Mouse (Mus musculus) midbrain, embryonic 16.5 days (tissue): Measurements from ENCODE around the gene Yy1. TPM values are rescaled to one million over a fixed set of nuclear protein-coding genes. Genes with fewer than 3 reads are reported as not detected.

Experiments
- ATAC-seq: fragments of 200-750 bp; cut with Nextera tagmentation; 2 replicates; pipeline ENCODE4 v1.8.0; 2017; ENCODE audit warnings: moderate TSS enrichment
- H3K27ac ChIP-seq: fragments of 300-500 bp; sonication (generic); 2 replicates; pipeline ENCODE4 v1.5.1; 2014; ENCODE audit warnings: mild to moderate bottlenecking, low read length, mixed read lengths
- H3K27me3 ChIP-seq: fragments of 300-500 bp; sonication (generic); 2 replicates; pipeline ENCODE4 v1.6.1; 2014; ENCODE audit warnings: low read depth, low read length, mixed read lengths; ENCODE audit not compliant: control insufficient read depth, insufficient read depth
- H3K36me3 ChIP-seq: fragments of 300-500 bp; sonication (generic); 2 replicates; pipeline ENCODE4 v1.6.1; 2014; ENCODE audit warnings: mild to moderate bottlenecking, low read length, moderate library complexity, mixed read lengths; ENCODE audit not compliant: control insufficient read depth, insufficient read depth
- H3K4me1 ChIP-seq: fragments of 300-500 bp; sonication (generic); 2 replicates; pipeline ENCODE4 v1.6.1; 2014; ENCODE audit warnings: mild to moderate bottlenecking, low read length, mixed read lengths; ENCODE audit not compliant: control insufficient read depth, insufficient read depth
- H3K4me2 ChIP-seq: fragments of 300-500 bp; sonication (generic); 2 replicates; pipeline ENCODE4 v1.6.1; 2014; ENCODE audit warnings: mild to moderate bottlenecking, low read length, mixed read lengths
- H3K4me3 ChIP-seq: fragments of 300-500 bp; sonication (generic); 2 replicates; pipeline ENCODE4 v1.5.1; 2014; ENCODE audit warnings: low read depth, mild to moderate bottlenecking, low read length, moderate library complexity, mixed read lengths
- H3K9ac ChIP-seq: fragments of 300-500 bp; sonication (generic); 2 replicates; pipeline ENCODE4 v1.6.1; 2014; ENCODE audit warnings: low read depth, low read length, mixed read lengths
- H3K9me3 ChIP-seq: fragments of 300-500 bp; sonication (generic); replicated peaks from 2 replicates; pipeline ENCODE4 v1.6.1; 2014; ENCODE audit warnings: mild to moderate bottlenecking, low read length, mixed read lengths; ENCODE audit not compliant: control insufficient read depth, poor library complexity, severe bottlenecking
- WGBS: fragments of 180-500 bp; shearing (Covaris S2); extraction: QIAGEN DNeasy Blood & Tissue Kit; methylation state at CpG from one replicate; pipeline ENCODE4 v1.1.7; 2014; 5-methylcytosine and 5-hydroxymethylcytosine counted together
- polyA plus RNA-seq: library from polyadenylated mRNA; unstranded; fragments of >200 nt; fragmentation: Nextera tagmentation; extraction: Ambion mirVana; gene quantifications from 2 replicates; pipeline ENCODE4 v1.2.1, GENCODE M21; 2015

The Yy1 gene
- polyA plus RNA-seq, 1 experiment from 2014 or later = 10.3 TPM

DNA sequence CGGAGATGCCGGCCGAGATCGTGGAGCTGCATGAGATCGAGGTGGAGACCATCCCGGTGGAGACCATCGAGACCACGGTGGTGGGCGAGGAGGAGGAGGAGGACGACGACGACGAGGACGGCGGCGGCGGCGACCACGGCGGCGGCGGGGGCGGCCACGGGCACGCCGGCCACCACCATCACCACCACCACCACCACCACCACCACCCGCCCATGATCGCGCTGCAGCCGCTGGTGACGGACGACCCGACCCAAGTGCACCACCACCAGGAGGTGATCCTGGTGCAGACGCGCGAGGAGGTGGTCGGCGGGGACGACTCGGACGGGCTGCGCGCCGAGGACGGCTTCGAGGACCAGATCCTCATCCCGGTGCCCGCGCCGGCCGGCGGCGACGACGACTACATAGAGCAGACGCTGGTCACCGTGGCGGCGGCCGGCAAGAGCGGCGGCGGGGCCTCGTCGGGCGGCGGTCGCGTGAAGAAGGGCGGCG is 724 bp downstream of the Yy1 start:
- no peaks in the 10 kb centered on the region for H3K27me3 ChIP-seq
- no peaks in the 10 kb centered on the region for H3K36me3 ChIP-seq
- under 1% methylated on average over 25 of the region's 71 CpGs for WGBS
- H3K4me2 ChIP-seq = peak overlapping the region; percentile 46
- H3K9ac ChIP-seq = peak overlapping the region; percentile 95
- no peaks in the 10 kb centered on the region for H3K9me3 ChIP-seq
- peak overlapping the region; percentile 100 for H3K4me3 ChIP-seq
- peak; percentile 30 for ATAC-seq
- H3K27ac ChIP-seq = peak overlapping the region; percentile 98
- peaks cover 40% of the 10 kb centered on the region for H3K4me1 ChIP-seq

DNA sequence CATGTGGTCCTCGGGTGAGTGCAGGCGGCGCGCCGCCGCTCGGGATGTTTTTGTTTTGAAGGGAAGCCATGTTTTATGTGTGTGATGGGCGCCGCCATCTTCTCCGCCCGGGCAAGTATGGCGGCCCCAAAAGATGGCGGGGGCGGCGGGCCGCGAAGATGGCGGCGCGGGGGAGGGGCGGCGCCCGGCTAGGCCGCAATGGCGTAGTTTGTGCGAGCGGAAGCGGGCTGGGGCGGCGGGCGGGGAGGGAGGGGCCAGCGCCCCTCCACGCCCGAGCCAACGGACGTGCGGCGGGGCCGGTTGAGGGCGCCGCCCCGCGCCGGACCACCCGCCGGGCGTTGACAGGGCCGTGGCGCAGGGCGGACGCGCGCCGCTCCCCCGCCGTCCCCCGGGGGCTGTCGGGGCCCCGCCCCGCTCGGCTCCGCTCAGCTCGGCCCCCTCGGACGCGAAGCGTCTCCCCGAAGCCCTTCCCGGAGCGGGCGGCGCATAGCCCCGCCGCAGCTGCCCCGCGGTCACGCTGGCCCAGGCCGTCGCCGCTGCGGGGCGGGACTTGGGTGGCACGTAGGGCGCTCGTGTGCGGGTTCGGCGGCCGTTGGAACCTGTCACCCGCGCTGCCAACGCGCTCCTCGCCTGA is 1.4 kb downstream of the Yy1 start:
- Histone ChIP-seq H3K9ac (peak overlapping the region; percentile 95), H3K27me3 (no peaks in the 10 kb centered on the region), H3K9me3 (no peaks in the 10 kb centered on the region), H3K27ac (peak overlapping the region; percentile 98), H3K36me3 (no peaks in the 10 kb centered on the region), H3K4me2 (peak overlapping the region; percentile 84), H3K4me3 (peak overlapping the region; percentile 100), H3K4me1 (peaks cover 40% of the 10 kb centered on the region)
- peak; percentile 69 for ATAC-seq
- under 1% methylated on average over 63 of the region's 94 CpGs for WGBS

DNA sequence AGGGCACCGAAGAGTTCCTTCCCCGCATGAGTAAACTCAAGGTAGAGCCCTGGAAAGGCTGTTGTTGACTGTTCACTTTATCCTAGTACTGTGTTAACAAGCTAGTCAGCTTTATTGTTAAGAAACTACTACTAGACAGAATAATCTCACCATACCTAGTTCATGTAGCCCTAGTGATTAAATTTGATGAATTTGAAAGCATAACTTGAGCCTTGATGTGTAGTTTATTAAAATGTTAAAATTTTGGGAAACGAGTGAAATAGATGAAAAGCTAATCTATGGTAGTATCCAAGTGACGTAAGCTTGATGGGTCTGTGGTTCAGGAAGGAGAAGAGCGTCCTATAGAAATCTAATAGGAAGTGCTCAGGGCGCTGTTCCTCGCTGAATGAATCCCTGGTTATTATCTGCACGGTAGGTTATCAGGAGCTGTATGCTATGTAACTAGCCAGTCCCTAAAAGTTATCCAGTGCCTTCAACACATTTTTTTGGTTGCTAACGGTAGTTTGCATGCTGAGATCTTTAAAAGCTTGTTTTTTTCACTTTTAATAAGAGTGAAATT is 2.3 kb downstream of the Yy1 start:
- no peaks in the 10 kb centered on the region for H3K36me3 ChIP-seq
- no peak for ATAC-seq
- peak overlapping the region; percentile 95 for H3K9ac ChIP-seq
- 14% methylated on average over 9 of the region's 9 CpGs for WGBS
- H3K4me2 ChIP-seq = peak overlapping the region; percentile 84
- H3K9me3 ChIP-seq = no peaks in the 10 kb centered on the region
- H3K4me3 ChIP-seq = peak overlapping the region; percentile 100
- H3K4me1 ChIP-seq = peaks cover 36% of the 10 kb centered on the region
- peak overlapping the region; percentile 98 for H3K27ac ChIP-seq
- H3K27me3 ChIP-seq = no peaks in the 10 kb centered on the region

DNA sequence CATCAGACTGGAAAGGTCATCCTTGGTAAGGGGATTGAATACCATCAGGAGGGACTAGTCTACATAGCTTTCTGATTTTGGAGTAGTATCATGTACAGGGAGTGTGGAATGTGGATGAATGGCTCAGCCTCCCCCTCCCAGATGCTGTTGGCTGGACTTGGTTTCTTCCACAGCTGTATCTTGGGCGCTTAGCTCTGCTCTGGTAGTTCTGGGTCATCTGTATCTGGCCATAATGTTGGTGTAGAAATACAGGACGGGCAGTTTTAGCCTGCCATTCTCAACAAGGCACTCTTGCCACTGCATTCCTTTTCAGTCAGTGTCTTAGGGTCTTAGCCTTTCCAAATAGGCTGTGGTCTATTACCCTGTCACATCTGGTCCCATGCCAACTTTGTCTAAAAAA is 8.8 kb downstream of the Yy1 start:
- H3K27me3 ChIP-seq = no peaks in the 10 kb centered on the region
- H3K4me1 ChIP-seq = peaks cover 22% of the 10 kb centered on the region
- 82% methylated on average over 2 of the region's 2 CpGs for WGBS
- no peak overlapping the region for H3K4me3 ChIP-seq
- no peak overlapping the region for H3K4me2 ChIP-seq
- H3K27ac ChIP-seq = no peak overlapping the region
- H3K9me3 ChIP-seq = no peaks in the 10 kb centered on the region
- ATAC-seq = no peak
- no peaks in the 10 kb centered on the region for H3K36me3 ChIP-seq
- no peak overlapping the region for H3K9ac ChIP-seq

DNA sequence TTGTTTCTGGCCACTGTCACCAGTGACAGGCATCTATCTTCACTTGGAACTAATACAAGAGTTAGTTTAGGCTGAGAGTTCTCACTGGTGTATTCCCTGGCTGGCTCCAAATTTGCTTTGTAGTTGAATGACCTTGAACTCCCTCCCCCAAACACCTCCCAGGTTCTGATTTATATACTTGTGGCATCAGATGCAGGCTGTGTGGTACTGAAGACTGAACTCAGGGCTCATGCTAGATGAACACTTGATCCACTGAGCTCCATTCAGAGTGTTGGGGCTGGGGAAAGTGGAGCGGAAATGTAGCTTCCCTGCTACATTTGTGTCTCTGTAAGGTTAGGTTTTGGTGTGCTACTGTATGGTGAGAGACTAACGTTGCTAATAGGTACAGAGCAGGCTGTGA is 11.6 kb downstream of the Yy1 start:
- no peak overlapping the region for H3K4me3 ChIP-seq
- no peaks in the 10 kb centered on the region; the same call in 1 of the 2 replicates for H3K36me3 ChIP-seq
- H3K27me3 ChIP-seq = no peaks in the 10 kb centered on the region
- peaks cover 15% of the 10 kb centered on the region for H3K4me1 ChIP-seq
- no peak overlapping the region for H3K27ac ChIP-seq
- H3K9me3 ChIP-seq = no peaks in the 10 kb centered on the region
- H3K9ac ChIP-seq = no peak overlapping the region
- 88% methylated on average over 2 of the region's 2 CpGs for WGBS
- no peak for ATAC-seq
- H3K4me2 ChIP-seq = no peak overlapping the region

DNA sequence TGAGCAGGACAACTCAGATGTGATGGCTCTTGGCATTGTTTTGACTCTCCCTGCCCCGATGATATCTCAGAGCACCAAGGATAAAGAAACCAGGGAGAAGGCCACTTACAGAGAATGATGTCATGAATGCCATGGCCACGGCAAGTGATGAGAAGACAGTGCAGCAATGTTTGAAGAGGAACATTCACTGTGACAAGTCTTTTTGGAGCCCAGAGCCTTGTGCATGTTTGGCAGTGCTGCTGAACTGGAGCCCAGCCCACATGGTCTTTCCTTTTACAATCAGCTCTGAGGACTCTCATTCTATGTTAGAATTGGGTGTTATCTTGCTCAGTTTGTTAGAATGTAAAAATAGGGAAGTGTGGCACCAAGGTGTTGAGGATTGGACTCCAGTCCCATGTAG is 15.7 kb downstream of the Yy1 start:
- no peak overlapping the region for H3K27ac ChIP-seq
- no peak overlapping the region for H3K4me3 ChIP-seq
- no peak overlapping the region for H3K4me2 ChIP-seq
- H3K9me3 ChIP-seq = no peaks in the 10 kb centered on the region
- WGBS = 88% methylated on average over 2 of the region's 2 CpGs
- ATAC-seq = no peak
- H3K36me3 ChIP-seq = no peaks in the 10 kb centered on the region; the same call in 1 of the 2 replicates
- no peaks in the 10 kb centered on the region for H3K27me3 ChIP-seq
- no peak overlapping the region for H3K9ac ChIP-seq
- no peaks in the 10 kb centered on the region; the same call in 1 of the 2 replicates for H3K4me1 ChIP-seq

DNA sequence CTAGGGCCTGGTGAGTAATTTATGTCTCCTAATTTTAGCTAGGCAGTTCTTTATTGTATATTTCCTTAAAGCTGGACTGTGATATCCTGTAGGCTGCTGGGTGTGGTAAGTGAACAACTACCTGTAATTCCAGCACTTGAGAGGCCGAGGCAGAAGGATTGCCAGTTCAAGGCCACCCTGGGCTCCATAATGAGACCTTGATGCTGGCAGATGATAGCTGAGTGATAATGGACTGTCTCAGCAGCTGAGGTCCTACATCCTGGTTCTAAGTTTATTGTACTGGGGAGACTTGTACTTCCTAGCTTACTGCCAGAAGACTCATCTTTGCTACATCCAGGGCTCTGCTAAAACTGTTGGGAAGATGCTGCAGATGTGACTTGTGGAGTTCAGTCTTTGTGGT is 17.0 kb downstream of the Yy1 start:
- Histone ChIP-seq H3K27ac (no peak overlapping the region), H3K27me3 (no peaks in the 10 kb centered on the region), H3K4me1 (no peaks in the 10 kb centered on the region; the same call in 1 of the 2 replicates), H3K4me3 (no peak overlapping the region), H3K9me3 (no peaks in the 10 kb centered on the region), H3K9ac (no peak overlapping the region), H3K36me3 (no peaks in the 10 kb centered on the region; the same call in 1 of the 2 replicates), H3K4me2 (no peak overlapping the region)
- 89% methylated on average over 1 of the region's 1 CpGs for WGBS
- ATAC-seq = no peak

DNA sequence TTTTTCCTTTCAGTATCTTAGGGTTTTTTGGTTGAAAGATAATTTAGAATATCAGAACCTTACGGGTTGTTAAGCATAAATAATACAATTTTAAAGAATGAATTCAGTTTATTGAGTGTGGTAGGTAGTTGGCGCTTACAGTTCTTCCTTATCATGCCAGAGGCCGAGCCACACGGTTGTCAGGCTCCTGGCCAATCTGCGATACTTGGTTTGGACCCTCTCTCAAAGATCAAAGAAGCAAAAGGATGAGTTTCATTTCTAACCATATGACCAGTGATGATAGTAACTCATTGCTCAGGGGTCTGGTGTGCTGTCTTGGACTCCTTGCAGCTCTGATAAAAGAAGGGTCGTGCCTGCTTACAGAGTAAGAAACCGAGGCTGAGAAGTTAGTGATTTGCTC is 17.5 kb downstream of the Yy1 start:
- no peak overlapping the region for H3K9ac ChIP-seq
- H3K27ac ChIP-seq = no peak overlapping the region
- H3K27me3 ChIP-seq = no peaks in the 10 kb centered on the region
- H3K4me3 ChIP-seq = no peak overlapping the region
- no peaks in the 10 kb centered on the region; the same call in 1 of the 2 replicates for H3K36me3 ChIP-seq
- no peak for ATAC-seq
- no peak overlapping the region for H3K4me2 ChIP-seq
- H3K4me1 ChIP-seq = no peaks in the 10 kb centered on the region; the same call in 1 of the 2 replicates
- 95% methylated on average over 7 of the region's 7 CpGs for WGBS
- H3K9me3 ChIP-seq = no peaks in the 10 kb centered on the region

DNA sequence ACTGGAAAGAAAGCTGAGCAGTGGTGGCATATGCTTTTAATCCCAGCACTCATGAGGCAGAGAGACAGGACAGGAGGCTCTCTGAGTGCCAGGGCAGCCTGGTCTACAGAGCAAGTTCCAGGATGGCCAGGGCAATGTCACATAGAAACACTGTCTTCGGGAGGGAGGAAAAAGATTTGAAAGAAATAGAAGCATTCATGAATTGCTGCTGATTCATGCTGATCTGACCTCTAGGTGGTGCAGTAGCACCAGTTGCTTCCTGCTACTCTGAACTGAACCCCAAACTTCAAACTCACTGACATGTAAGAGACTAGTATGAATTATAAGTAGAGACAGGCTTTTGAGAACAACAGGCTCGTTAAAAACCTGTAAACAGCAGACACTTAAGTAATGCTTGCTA is 18.4 kb downstream of the Yy1 start:
- WGBS = 55% methylated on average over 2 of the region's 2 CpGs
- Histone ChIP-seq H3K4me3 (no peak overlapping the region), H3K9me3 (no peaks in the 10 kb centered on the region), H3K4me2 (no peak overlapping the region), H3K9ac (no peak overlapping the region), H3K27ac (no peak overlapping the region), H3K27me3 (no peaks in the 10 kb centered on the region), H3K4me1 (no peaks in the 10 kb centered on the region; the same call in 1 of the 2 replicates), H3K36me3 (no peaks in the 10 kb centered on the region; the same call in 1 of the 2 replicates)
- ATAC-seq = no peak
